Mouse (Mus musculus): ENCODE results near the gene Myom3.
"Not testable (repeated sequence)": the region's sequence is repeated elsewhere in the genome, so short reads cannot be mapped to it uniquely, and the experiment has no call there.

Myom3 gene

DNA sequence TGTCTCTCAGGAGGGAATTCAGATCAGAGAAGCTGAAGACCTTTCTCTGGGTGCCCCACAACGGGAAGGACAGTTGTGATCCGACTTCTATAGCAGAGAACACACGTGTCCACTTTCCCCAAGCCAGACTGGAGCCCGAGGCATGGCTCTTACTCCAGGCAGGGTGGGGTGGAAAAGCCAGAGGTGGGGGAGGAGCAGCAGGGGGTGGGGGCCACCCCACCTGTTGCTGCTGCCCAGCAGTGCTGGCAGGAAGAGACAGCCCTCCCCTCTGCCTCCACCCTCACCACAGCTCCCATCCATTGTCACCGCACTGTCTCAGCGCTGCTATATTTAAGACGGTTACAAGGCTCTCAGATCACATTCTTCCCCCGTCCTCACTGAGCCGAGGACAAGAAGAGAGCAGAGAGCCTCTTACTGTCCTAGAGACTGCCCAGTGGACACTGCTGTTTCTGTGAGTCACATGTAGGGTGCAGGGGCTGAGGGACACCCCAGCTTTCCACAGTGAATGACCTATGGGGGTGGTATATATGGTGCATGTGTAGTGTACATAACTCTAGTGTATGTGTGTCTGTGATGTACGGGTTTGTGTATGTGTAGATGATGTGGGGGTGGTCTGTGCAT lies at the start of gene Myom3:
Gene Myom3, plus strand, starts transcription at position 360 of the 621 bp plus-strand sequence.
- no peak for DNase-seq (ENCODE audit: low spot score in 2 of 2)

DNA sequence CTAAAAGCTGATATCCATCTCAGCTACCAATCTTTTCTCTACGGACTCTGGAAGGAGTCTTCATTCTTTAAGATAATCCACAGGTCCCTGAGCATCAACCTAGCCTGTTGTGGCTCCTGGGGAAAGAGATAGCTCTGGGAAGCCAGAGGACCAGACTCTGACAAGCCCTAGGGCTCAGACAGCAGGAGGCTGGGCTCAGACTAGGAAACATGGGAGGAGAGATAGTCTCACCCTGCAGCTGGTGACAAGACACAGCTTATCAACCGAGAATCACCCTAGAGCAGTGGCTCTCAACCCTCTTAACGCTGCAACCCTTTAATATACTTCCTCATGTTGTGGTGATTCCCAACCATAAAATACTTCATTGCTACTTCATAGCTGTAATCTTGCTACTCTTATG lies 49.1 kb upstream of the Myom3 start:
- DNase-seq (ENCODE audit: low spot score in 2 of 2) = no peak

- no peak for DNase-seq (ENCODE audit: low spot score in 2 of 2)
Observed at GRCm38 (mm10) chr4:135714776-135715175, 44.7 kb upstream of the Myom3 start.

DNA sequence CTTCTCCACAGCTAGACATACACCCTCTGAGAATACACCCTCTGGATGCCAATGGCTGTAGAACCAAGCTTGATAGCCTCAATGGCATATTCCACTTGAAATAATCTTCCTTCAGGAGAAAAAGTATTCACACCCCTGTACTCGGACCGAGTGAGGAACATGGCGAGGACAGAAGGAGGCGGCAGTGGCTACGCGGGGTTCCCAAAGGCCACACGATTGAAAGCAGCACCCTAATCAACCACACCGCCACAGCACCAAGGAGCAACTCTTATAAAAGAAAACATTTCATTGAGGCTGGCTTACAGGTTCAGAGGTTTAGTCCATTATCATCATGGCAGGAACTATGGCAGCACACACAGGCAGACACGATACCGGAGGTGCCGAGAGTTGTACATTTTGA lies 43.1 kb upstream of the Myom3 start:
- not testable (repeated sequence) for DNase-seq (ENCODE audit: low spot score in 2 of 2)

DNA sequence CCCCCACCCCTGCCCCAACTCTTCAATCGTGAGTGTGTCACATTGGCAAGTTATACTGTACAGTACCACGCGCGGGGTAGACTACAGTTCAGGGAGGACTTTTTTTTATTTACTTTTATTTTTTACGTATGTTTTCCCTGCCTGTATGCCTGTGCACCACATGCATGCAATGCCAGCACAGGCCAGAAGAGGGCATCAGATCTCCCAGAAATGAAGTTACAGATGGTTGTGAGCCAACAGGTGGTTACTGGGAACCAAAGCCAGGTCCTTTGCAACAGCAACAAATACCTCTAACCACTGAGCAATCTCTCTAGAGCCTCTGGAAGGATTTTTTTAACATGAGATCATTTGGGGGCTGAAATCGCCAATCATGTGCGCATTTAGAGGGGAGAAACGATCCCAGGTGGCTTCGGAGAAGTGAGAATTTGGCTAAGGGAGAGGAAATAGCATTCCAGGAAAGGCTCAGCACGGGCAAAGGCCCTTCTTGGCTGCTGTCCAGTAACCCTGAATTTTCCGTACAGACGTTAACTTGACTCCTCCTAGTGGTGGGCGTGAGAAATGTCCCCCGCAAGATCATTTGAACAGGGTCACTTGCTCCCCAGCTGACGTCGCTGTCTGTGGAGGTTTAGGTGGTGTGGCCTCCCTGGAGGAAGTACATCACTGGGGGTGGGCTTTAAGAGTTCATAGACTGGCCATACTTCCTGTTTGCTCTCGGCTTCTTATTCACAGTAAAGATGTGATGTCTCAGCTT lies 36.8 kb upstream of the Myom3 start:
- no peak for DNase-seq (ENCODE audit: low spot score in 2 of 2)

DNA sequence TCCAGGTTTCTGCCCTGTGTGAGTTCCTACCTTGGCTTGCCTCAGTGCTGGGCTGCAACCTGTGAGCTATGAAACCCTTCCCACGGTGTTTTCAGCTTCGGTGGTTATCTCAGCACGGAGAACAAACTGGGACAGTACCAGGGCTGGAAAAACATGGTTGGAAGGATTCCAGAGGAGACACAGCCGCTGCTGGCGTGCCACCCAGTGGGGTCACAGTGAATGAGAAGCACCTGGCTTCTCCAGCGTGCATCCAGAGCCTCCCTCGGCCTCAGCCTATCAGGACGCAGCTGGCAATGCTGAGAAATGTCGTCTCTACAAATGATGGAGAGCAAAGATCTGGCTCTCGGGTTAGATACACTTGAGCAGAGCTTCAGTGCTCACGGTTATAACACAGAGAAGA lies 33.1 kb upstream of the Myom3 start:
- no peak for DNase-seq (ENCODE audit: low spot score in 2 of 2)

GRCm38 (mm10) chr4:135727817-135728216 lies 31.7 kb upstream of the Myom3 start, which contains the start of gene Il22ra1:
Il22ra1 (plus strand) TSS chr4:135728172.
- DNase-seq (ENCODE audit: low spot score in 2 of 2) = no peak

DNA sequence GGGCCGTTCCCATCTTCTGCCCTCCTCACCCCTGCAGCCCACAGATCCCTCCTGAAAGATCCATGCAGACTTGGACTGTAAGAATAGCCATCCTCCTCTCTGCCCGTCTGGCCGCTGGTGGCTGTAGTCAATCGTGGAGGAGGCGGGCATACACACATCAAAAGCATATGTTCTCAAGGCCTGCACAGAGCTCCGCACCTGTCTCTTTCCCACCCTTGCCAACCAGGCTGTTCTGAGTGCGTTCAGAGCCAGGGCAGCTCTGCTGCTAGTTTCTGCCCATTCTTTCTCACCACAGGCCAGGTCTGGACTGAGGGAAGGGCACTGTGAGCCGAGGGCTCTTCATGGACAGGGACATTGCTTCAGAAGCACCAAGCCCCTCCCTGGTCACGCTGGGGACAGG lies 29.3 kb upstream of the Myom3 start:
- peak in 1 of 2 experiments; percentile 22 for DNase-seq (ENCODE audit: low spot score in 2 of 2)

GRCm38 (mm10) chr4:135730951-135731350 lies 28.6 kb upstream of the Myom3 start:
- DNase-seq (ENCODE audit: low spot score in 2 of 2) = no peak

DNA sequence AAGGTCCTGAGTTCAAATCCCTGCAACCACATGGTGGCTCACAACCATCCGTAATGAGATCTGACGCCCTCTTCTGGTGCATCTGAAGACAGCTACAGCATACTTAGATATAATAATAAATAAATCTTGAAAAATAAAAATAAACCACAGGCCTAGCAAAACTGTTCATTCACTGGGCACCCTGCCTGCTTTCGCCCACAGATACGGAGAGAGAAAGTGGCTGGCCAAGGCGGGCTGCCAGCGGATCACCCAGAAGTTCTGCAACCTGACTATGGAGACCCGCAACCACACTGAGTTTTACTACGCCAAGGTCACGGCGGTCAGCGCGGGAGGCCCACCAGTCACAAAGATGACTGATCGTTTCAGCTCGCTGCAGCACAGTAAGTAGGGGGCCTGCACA lies 25.6 kb upstream of the Myom3 start:
- no peak for DNase-seq (ENCODE audit: low spot score in 2 of 2)

- no peak for DNase-seq (ENCODE audit: low spot score in 2 of 2)
Observed at GRCm38 (mm10) chr4:135736903-135737302, 22.6 kb upstream of the Myom3 start.

- no peak for DNase-seq (ENCODE audit: low spot score in 2 of 2)
Observed at GRCm38 (mm10) chr4:135738237-135738636, 21.3 kb upstream of the Myom3 start.

- no peak for DNase-seq (ENCODE audit: low spot score in 2 of 2)
Observed at GRCm38 (mm10) chr4:135739148-135739547, 20.4 kb upstream of the Myom3 start.

DNA sequence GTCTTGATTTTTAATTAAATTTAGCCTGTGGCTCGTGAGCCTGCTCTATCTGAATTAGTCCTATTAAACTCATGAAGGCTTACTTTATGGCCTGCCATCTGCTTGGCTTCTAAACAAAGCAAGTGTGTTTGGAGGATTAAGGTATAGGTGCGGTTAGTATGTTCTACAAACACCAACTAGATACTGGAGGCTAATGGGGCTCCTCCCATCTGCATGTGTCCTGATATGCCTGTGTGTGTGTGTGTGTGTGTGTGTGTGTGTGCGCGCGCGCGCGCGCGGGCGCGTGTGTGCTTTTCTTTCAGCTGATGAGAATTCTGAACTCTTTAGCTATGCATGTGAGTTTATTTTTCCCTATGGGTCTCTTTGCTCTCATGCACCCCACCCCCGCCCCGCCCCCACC lies 19.8 kb upstream of the Myom3 start:
- DNase-seq (ENCODE audit: low spot score in 2 of 2) = no peak

DNA sequence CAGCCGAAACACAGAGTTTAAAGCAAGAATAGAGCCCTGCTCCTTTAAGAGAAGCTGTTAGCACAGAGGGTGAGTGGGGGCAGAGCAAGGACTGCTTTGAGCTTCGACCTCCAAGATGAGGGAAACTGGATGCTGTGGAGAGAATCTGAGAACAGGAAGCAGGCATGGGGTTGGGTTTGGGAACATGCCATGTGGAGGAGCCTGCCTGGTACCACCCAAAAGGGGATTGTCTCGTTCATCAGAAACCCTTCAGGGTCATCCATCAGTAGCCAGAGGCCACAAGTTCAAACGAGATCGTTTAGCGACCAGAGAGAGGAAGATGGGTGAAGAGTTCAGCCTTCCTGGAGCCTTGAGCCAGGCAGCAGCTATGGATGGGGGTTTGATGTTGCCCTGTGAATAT lies 16.0 kb upstream of the Myom3 start:
- no peak for DNase-seq (ENCODE audit: low spot score in 2 of 2)

- no peak for DNase-seq (ENCODE audit: low spot score in 2 of 2)
Observed at GRCm38 (mm10) chr4:135744726-135745448, 14.6 kb upstream of the Myom3 start.

DNA sequence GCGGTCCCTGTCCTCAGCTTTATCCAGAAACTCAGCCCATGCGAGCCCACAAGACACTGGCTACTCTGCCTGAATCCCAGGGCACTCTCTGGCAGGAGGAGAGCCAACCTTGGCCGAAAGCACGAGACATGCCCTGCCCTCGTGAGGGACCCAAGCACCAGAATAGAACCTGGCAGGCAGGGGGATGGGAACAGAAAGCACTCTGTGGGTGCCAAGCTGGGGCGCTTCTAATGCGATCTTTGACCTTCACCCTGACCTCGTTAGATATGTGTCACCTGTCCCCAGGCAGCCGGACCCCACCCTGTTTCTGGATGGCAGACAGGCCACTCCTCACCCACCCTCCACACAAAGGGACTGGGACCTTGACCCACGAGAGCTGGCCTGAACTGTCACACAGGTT lies 13.9 kb upstream of the Myom3 start:
- DNase-seq (ENCODE audit: low spot score in 2 of 2) = no peak

GRCm38 (mm10) chr4:135750896-135751295 lies 8.6 kb upstream of the Myom3 start:
- no peak for DNase-seq (ENCODE audit: low spot score in 2 of 2)

GRCm38 (mm10) chr4:135752106-135752778 lies 7.3 kb upstream of the Myom3 start:
- no peak for DNase-seq (ENCODE audit: low spot score in 2 of 2)

DNA sequence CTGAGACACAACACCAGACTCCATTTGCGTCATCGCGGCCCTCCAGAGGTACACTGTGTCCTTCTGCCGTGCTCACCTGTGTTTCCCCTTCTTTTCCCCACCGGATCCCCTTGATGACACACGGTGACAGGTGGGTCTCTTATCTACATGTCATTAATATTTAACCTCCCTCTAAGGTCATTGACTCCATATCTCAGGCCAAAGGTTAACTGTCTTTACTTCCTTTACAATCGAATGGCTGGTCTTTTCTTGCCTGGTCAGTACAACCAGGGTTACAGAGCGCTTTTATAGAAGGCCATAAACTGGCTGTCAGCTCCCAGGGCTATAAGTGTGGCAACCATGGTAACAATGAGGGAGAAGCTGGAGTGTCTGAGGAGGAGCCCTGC lies 6.7 kb upstream of the Myom3 start:
- no peak for DNase-seq (ENCODE audit: low spot score in 2 of 2)

- no peak for DNase-seq (ENCODE audit: low spot score in 2 of 2)
Observed at GRCm38 (mm10) chr4:135758331-135758730, 1.2 kb upstream of the Myom3 start.

GRCm38 (mm10) chr4:135758825-135759224 lies 690 bp upstream of the Myom3 start:
- DNase-seq (ENCODE audit: low spot score in 2 of 2) = no peak
